Mouse (Mus musculus) cortical plate, adult 2 months (tissue): ENCODE data around the gene Alox12b. TPM values are rescaled to one million over a fixed set of nuclear protein-coding genes. Genes with fewer than 3 reads are reported as not detected.

Experiments
- H3K27ac ChIP-seq: fragments of 200-500 bp; 2 replicates; pipeline ENCODE4 v1.5.1; 2012; ENCODE audit warnings: low read length, control low read depth, inconsistent platforms; ENCODE audit not compliant: insufficient read depth
- H3K4me1 ChIP-seq: fragments of 200-500 bp; 2 replicates; pipeline ENCODE4 v1.6.1; 2011; ENCODE audit warnings: low read length; ENCODE audit not compliant: control insufficient read depth, insufficient read depth
- H3K4me3 ChIP-seq: fragments of 200-500 bp; 2 replicates; pipeline ENCODE4 v1.5.1; 2011; ENCODE audit warnings: mild to moderate bottlenecking, low read length, control low read depth; ENCODE audit not compliant: insufficient read depth
- CTCF ChIP-seq: fragments of 200-500 bp; IDR thresholded peaks from 2 replicates; pipeline ENCODE4 v1.5.1; 2011; ENCODE audit warnings: mild to moderate bottlenecking, control low read depth, low read length; ENCODE audit not compliant: insufficient read depth; ENCODE audit errors: extremely low read depth
- POLR2A ChIP-seq: fragments of 200-500 bp; IDR thresholded peaks from 2 replicates; pipeline ENCODE4 v1.6.1; 2011; ENCODE audit warnings: mild to moderate bottlenecking, low read length, control low read depth; ENCODE audit not compliant: insufficient read depth; ENCODE audit errors: extremely low read depth
- polyA plus RNA-seq: library from polyadenylated mRNA; depleted of rRNA; stranded (reverse); fragments of >200 nt; gene quantifications from 2 replicates; pipeline ENCODE4 v1.2.3, GENCODE M21; 2012

The Alox12b gene
- polyA plus RNA-seq, 1 experiment, result 4.4 TPM

DNA sequence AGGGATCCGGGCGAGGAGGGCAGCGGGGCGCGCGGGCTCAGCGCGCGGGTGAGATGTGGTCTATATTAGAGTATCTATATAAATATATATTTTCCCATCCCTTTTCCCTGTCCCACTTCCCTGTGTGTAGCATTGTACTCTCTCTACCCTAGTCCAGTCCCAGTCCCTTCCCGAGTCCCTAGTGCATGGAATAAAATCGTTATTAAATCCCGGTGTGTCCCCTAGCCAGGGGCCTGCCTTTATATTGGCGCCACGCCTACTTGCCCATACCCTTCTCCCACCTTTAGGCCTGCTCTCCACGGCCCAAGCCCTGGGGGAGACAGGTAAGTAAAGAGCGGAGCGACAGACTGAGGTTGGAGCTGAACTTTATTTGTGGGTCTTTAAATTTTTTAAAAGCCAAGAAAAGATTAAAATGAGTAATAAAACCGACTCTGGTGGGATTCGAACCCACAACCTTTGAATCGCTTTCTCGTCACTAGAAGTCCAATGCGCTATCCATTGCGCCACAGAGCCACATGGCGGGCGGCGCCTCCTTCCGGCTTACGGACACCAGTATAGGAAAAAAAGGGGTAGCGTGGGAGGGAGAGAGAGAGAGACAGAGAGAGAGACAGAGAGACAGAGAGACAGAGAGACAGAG is 33.6 kb upstream of the Alox12b start:
- peak overlapping the region; percentile 76 for H3K4me3 ChIP-seq
- peak overlapping the region; percentile 61 for H3K27ac ChIP-seq
- TF ChIP-seq POLR2A (no peak), CTCF (no peak)
- H3K4me1 ChIP-seq, result no peaks in the 10 kb centered on the region

DNA sequence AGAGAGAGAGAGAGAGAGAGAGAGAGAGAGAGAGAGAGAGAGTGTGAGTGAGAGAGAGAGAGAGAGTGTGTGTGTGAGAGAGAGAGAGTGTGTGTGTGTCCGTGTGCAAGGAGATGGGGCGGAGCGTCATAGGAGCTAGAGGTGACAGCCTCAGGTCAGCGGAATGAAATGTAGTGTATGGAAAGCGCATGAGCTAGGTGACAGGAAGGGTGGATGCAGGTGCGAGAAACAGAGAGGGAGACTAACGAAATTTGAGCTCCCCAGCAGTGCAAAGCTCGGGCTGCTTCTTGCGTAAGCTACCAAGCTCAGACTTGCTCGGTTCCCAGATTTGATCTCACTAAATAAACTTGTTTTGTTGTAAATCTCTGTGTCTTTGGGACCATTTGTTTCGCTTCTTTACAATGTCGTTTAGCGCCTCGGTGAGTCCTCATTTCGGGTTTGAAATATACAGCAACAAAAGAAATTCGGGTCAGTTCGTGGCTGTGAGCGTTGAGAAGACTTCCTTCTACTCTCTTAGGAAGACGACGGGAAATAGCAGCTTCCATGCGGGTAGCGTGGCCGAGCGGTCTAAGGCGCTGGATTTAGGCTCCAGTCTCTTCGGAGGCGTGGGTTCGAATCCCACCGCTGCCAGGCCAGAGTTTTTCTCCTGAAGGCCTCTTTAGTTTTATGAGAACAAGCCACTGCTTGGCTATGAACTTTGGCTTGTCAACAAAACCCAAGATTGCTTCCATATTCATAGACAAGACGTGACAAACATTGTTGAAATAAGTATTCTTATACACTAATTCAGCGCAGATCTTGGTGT is 32.9 kb upstream of the Alox12b start:
- no peak for TF ChIP-seq CTCF
- TF ChIP-seq POLR2A, result no peak
- Histone ChIP-seq H3K4me1 (no peaks in the 10 kb centered on the region), H3K27ac (peak overlapping the region; percentile 61), H3K4me3 (peak overlapping the region; percentile 76)

DNA sequence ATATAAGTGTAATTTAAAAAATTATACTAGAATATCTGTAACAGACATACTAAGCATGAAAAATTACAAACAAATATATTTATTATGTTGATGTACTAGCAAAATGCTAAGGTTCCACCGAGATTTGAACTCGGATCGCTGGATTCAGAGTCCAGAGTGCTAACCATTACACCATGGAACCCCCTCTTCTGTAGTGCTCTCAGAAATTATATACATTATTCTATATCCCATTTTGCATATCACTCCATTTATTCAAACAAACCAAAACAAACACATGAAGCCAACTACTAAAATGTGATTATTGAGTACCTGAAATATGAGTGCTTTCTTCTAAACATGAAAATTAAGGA is 32.3 kb upstream of the Alox12b start:
- TF ChIP-seq CTCF (no peak), POLR2A (no peak)
- Histone ChIP-seq H3K4me3 (peak overlapping the region; percentile 76; the same call in 1 of the 2 replicates), H3K4me1 (no peaks in the 10 kb centered on the region), H3K27ac (no peak overlapping the region)

DNA sequence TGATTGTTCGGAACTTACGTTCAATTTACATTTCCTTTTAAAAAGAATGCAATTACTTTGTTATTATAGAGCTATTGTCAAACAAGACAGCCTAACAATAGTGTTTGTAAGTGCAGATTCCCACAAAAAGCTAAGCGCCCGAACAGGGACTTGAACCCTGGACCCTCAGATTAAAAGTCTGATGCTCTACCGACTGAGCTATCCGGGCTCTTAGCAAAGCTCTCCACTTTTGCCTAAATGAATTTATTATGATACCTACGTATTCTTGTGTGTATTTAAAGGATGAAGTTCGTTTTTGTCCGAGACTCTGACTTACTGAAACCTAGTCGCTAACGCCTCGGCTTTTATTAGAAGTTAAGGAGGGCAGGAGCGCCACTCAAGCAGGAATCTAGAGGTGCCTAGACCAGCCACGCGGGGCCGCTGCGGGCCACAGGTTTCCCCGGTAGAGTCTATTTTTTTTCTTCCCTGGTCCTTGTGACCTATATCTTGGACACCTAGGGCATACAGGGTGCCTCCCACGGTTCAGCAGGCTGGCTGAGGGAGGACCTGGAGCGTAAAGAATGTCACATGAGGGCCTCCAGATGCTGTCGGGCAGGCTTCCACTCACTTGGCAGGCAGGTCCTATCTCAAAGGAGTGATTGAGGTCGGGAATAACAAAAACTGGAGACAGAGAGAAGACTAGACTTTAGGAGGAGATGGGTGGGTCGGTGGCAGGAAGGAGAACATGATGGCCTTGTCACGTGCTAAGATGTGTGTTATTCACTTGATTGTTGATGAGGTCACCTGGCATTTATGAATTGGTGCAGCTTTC is 31.5 kb upstream of the Alox12b start:
- H3K4me3 ChIP-seq, result peak overlapping the region; percentile 44
- H3K4me1 ChIP-seq, result no peaks in the 10 kb centered on the region
- TF ChIP-seq CTCF (peak; percentile 38), POLR2A (no peak)
- no peak overlapping the region; the same call in 1 of the 2 replicates for H3K27ac ChIP-seq

DNA sequence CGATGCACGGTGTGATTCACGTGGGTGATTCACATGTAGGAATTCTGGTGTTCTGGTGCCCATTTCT is 31.1 kb upstream of the Alox12b start, which contains the start of gene Aloxe3:
Gene Aloxe3, plus strand, starts transcription at position 45 of the 67 bp plus-strand sequence.
- peak within 1 kb of the TSS; percentile 76 for H3K4me3 ChIP-seq
- TF ChIP-seq CTCF, result no peak
- no peak for TF ChIP-seq POLR2A

DNA sequence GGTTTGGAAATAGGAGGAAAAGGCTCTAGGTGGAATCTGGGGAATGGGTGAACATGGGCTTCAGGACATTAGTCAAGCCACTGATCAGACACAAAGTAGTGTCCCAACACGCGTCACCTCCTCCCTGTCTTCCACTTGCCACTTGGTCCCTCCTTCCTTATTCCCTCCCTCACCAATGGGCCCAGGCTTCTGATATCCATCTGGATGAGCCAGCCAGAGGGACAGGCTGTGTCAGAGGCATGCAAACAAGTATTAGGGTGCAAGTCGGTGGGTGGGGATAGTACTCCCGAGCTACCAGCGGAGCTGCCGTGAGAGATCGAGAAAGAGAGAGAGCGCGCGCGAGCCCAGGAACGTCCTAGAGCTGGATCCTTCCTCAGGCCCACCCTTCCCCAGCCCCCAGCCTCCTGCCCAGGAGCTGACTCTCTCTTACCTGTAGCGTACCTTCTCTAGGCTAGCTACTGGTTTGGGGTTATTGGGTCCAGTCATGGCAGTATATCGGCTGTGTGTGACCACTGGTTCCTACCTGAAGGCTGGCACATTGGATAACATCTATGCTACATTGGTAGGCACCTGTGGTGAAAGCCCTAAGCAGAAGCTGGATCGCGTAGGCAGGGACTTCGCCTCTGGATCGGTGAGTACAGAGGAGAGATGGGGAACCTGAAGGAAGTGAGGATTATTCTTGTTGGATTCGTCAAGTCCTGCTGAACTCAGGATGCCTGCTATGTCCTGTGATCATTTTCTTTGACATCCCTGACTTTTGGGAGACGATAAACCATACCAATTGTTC is 30.7 kb upstream of the Alox12b start:
- Histone ChIP-seq H3K4me1 (no peaks in the 10 kb centered on the region), H3K4me3 (peak overlapping the region; percentile 44), H3K27ac (no peak overlapping the region; the same call in 1 of the 2 replicates)
- TF ChIP-seq POLR2A (no peak), CTCF (no peak)

More for the DNA sequence above, 31.1 kb upstream of the Alox12b start, which contains the start of gene Aloxe3:
- H3K27ac ChIP-seq, result no peak within 1 kb of the TSS; the same call in 1 of the 2 replicates
- H3K4me1 ChIP-seq, result no peaks in the 10 kb centered on the region

DNA sequence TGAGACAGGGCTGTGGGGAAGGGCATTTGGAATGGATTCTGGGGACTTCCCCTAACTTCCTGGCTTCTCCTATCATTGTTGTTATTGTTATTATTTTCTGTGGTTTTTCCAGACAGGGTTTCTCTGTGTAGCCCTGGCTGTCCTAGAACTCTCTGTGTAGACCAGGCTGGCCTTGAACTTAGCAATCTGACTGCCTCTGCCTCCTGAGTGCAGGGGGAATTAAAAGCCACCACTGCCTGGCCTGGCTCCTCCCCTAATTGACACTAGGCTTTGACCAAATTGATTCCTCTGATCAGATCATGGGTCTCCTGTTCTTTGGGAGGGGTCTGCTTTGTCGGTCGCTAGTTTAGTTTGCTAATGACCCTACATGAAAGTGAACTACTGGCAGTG is 30.1 kb upstream of the Alox12b start:
- no peak for TF ChIP-seq POLR2A
- TF ChIP-seq CTCF, result no peak
- H3K27ac ChIP-seq, result no peak overlapping the region
- peak overlapping the region; percentile 44; the same call in 1 of the 2 replicates for H3K4me3 ChIP-seq
- no peaks in the 10 kb centered on the region for H3K4me1 ChIP-seq

DNA sequence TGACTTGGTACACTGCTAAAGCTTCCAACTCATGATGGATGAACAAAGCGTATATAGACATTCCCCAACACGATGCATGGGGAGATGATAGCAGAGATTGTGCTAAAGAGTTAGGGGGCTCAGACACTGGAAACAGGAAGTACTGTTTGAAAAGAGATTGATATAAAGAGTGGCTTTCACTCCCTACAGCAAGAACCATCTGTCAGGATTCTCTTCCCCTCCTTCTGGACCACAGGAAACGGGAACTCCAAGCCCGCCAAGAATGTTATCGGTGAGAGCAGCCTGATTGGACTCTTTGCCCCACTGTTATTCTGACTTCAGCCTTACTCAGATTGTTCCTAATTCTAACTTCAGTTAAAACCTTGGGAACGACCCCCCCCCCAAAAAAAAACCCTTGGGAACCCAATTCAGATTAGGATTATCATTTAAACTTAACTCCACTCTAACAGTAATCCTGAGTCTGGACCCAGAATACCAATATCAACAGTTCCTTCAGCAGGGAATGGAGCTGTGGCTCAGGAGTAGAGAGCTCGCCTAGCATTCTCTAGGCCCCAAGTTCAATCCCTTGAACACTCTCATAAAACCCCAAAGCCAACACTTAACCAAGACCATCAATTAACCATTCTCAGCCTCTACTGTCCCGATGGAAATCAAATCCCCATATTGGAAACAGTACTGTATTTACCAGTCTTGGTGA is 28.2 kb upstream of the Alox12b start:
- no peak for TF ChIP-seq CTCF
- H3K27ac ChIP-seq, result no peak overlapping the region
- no peak overlapping the region for H3K4me3 ChIP-seq
- no peaks in the 10 kb centered on the region for H3K4me1 ChIP-seq

DNA sequence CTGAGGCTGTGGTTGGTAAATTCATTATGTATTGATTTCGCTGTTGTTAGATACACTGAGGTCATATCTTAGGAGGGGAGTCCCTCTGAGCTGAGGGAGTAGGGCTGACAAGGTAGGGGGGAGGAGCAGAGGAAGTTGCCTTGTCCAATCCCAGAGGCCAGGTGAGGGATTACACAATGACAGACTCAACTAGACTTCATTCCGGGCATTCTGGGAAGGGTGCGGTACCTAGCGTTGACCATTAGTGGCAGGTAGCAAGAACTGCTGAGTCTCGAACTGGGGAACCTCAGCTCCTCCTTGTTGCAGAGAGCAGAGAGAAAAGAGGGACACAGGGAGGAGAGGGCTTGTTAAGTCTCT is 23.2 kb upstream of the Alox12b start:
- Histone ChIP-seq H3K4me1 (no peaks in the 10 kb centered on the region), H3K27ac (no peak overlapping the region), H3K4me3 (peak overlapping the region; percentile 30)
- no peak for TF ChIP-seq CTCF
- TF ChIP-seq POLR2A, result no peak
